Mouse (Mus musculus): ENCODE results near the gene Sae1. TPM values are rescaled to one million over a fixed set of nuclear protein-coding genes. Genes with fewer than 3 reads are reported as not detected.

The Sae1 gene
- polyA plus RNA-seq, 1 experiment = 169 TPM

DNA sequence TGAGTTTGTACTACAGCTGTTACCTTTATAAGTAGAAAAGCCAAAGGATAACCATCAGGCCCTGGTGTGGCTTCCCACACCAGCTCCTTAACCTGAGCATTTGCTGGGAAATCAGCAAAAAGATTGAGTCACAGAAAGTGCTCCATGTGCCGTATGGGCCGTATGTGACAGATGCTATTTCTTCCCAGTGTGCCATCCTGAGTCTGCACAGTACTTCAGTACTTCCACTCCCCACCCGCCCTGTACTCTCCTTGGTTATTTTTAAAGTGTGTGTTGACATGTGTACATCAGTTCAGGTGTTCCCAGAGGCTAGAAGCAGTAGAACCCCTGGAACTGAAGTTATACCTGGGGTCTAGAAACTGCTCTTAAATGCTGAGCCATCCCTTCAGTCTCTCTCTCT lies 19.4 kb upstream of the Sae1 start:
- TF ChIP-seq MYOD1 (IDR thresholded peaks at IDR 0.05; ENCODE audit: control insufficient read depth in 1 of 3, insufficient read length in 2 of 3, low read depth in 2 of 3) (no peak), TCF12 (IDR thresholded peaks at IDR 0.05; ENCODE audit: insufficient read depth, poor library complexity, severe bottlenecking) (no peak), E2F4 (IDR thresholded peaks at IDR 0.05; ENCODE audit: insufficient read depth) (no peak), POLR2AphosphoS2 (IDR thresholded peaks at IDR 0.05; ENCODE audit: insufficient read length, low read depth) (no peak), POLR2A (IDR thresholded peaks at IDR 0.05; ENCODE audit: insufficient read length, low read depth) (no peak), CEBPB (IDR thresholded peaks at IDR 0.05; ENCODE audit: insufficient read depth, poor library complexity, severe bottlenecking) (no peak), REST (IDR thresholded peaks at IDR 0.05; ENCODE audit: insufficient read depth, insufficient read length) (no peak), MYOG (IDR thresholded peaks at IDR 0.05; ENCODE audit: control insufficient read depth in 1 of 3, insufficient read depth in 1 of 3, insufficient read length in 2 of 3, low read depth in 2 of 3) (no peak), MAX (IDR thresholded peaks at IDR 0.05; ENCODE audit: low read depth) (no peak), TCF3 (IDR thresholded peaks at IDR 0.05; ENCODE audit: insufficient read length, low read depth) (no peak)
- Histone ChIP-seq H3K4me3 (no peak overlapping the region), H3K4me2 (ENCODE audit: low read depth) (no peak overlapping the region)

DNA sequence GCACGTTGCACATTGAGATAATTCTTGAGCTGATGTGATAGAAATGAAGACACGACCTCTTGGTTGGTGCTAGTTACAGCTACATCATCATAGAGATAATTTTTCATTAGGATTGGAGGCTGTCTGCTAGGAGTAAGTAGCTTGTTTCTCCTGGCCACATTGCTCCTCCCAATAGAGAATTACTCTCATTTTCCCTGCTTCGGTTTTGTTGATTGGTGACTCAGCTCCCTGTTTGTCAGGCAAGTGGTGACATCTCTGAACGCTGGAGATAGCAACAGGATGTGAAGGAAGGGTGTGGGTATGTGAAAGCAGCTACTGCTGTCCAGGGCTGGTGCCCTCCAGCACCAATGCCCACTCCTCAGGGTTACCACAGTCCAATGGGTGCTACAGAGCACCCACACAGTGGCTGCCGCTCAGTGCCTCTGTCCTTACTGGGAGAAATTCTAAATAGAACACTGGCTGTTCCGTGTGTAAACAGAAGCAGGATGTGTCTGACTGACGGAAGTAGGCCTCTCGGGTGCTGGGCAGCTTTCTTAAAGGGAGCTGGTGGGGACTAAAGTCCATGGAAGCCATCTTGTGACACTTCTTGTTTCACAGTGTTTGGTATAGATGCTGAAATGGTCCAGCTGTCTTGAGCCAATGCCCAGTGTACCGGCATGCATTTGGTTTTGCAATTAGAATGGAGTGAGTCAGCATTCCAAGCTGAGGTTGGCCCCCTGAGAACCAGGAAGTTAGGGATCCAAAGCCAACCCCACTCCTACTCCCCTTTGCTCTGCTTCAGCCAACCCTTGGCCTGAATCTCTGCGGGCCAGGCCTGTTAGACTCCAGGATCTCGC lies 18.1 kb upstream of the Sae1 start:
- Histone ChIP-seq H3K79me2 (ENCODE audit: control insufficient read depth, insufficient read depth) (peaks cover 63% of the 10 kb centered on the region), H3K27me3 (ENCODE audit: control insufficient read depth, insufficient read depth, insufficient read length) (no peaks in the 10 kb centered on the region), H3K4me3 (peak overlapping the region; percentile 98), H3ac (ENCODE audit: control insufficient read depth, insufficient read length) (no peak overlapping the region), H3K36me3 (ENCODE audit: control insufficient read depth, insufficient read depth) (no peaks in the 10 kb centered on the region), H3K4me2 (ENCODE audit: low read depth) (peak overlapping the region; percentile 87)
- TF ChIP-seq REST (IDR thresholded peaks at IDR 0.05; ENCODE audit: insufficient read depth, insufficient read length) (no peak), POLR2AphosphoS2 (IDR thresholded peaks at IDR 0.05; ENCODE audit: insufficient read length, low read depth) (peak; percentile 51), MYOD1 (IDR thresholded peaks at IDR 0.05; ENCODE audit: control insufficient read depth in 1 of 3, insufficient read length in 2 of 3, low read depth in 2 of 3) (peak in 2 of 3 experiments; percentile 40 to 73), SRF (IDR thresholded peaks at IDR 0.05; ENCODE audit: control insufficient read depth, insufficient read length, low read depth) (no peak), TCF12 (IDR thresholded peaks at IDR 0.05; ENCODE audit: insufficient read depth, poor library complexity, severe bottlenecking) (no peak), MYOG (IDR thresholded peaks at IDR 0.05; ENCODE audit: control insufficient read depth in 1 of 3, insufficient read depth in 1 of 3, insufficient read length in 2 of 3, low read depth in 2 of 3) (peak in 2 of 3 experiments; percentile 9 to 49), MAX (IDR thresholded peaks at IDR 0.05; ENCODE audit: low read depth) (no peak), E2F4 (IDR thresholded peaks at IDR 0.05; ENCODE audit: insufficient read depth) (no peak), POLR2A (IDR thresholded peaks at IDR 0.05; ENCODE audit: insufficient read length, low read depth) (peak; percentile 38), USF1 (IDR thresholded peaks at IDR 0.05; ENCODE audit: low read depth) (no peak), CEBPB (IDR thresholded peaks at IDR 0.05; ENCODE audit: insufficient read depth, poor library complexity, severe bottlenecking) (peak; percentile 75), TCF3 (IDR thresholded peaks at IDR 0.05; ENCODE audit: insufficient read length, low read depth) (no peak)

More for the DNA sequence above, 19.4 kb upstream of the Sae1 start:
- no peaks in the 10 kb centered on the region for H3K27me3 ChIP-seq (ENCODE audit: control insufficient read depth, insufficient read depth, insufficient read length)
- no peaks in the 10 kb centered on the region for H3K36me3 ChIP-seq (ENCODE audit: control insufficient read depth, insufficient read depth)
- H3ac ChIP-seq (ENCODE audit: control insufficient read depth, insufficient read length) = no peak overlapping the region
- H3K79me2 ChIP-seq (ENCODE audit: control insufficient read depth, insufficient read depth) = peaks cover 58% of the 10 kb centered on the region

DNA sequence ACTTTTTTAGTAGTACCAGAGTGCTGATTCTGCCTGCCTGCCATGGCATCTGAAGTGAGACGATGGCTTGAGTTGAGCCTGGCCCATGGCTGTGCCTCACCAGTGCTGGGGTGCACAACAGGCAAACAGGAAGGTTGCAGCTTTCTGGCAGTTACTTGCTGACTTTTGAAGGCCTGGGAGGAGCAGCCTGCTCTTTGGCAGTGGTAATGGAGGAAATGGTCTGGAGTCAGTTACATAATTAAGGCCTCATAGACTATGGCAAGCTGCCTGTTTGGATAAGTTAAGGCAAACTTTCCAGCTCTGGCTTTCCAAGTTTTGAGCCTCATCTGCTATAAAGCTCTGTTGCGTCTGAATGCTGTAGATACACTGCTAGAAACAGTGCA lies 17.5 kb upstream of the Sae1 start:
- Histone ChIP-seq H3ac (ENCODE audit: control insufficient read depth, insufficient read length) (no peak overlapping the region), H3K79me2 (ENCODE audit: control insufficient read depth, insufficient read depth) (peaks cover 63% of the 10 kb centered on the region), H3K36me3 (ENCODE audit: control insufficient read depth, insufficient read depth) (no peaks in the 10 kb centered on the region), H3K4me3 (peak overlapping the region; percentile 98), H3K27me3 (ENCODE audit: control insufficient read depth, insufficient read depth, insufficient read length) (no peaks in the 10 kb centered on the region), H3K4me2 (ENCODE audit: low read depth) (peak overlapping the region; percentile 87)
- TF ChIP-seq CEBPB (IDR thresholded peaks at IDR 0.05; ENCODE audit: insufficient read depth, poor library complexity, severe bottlenecking) (no peak), REST (IDR thresholded peaks at IDR 0.05; ENCODE audit: insufficient read depth, insufficient read length) (no peak), USF1 (IDR thresholded peaks at IDR 0.05; ENCODE audit: low read depth) (no peak), POLR2AphosphoS2 (IDR thresholded peaks at IDR 0.05; ENCODE audit: insufficient read length, low read depth) (peak; percentile 23), POLR2A (IDR thresholded peaks at IDR 0.05; ENCODE audit: insufficient read length, low read depth) (peak; percentile 25), SRF (IDR thresholded peaks at IDR 0.05; ENCODE audit: control insufficient read depth, insufficient read length, low read depth) (no peak), MAX (IDR thresholded peaks at IDR 0.05; ENCODE audit: low read depth) (no peak), MYOD1 (IDR thresholded peaks at IDR 0.05; ENCODE audit: control insufficient read depth in 1 of 3, insufficient read length in 2 of 3, low read depth in 2 of 3) (no peak)

DNA sequence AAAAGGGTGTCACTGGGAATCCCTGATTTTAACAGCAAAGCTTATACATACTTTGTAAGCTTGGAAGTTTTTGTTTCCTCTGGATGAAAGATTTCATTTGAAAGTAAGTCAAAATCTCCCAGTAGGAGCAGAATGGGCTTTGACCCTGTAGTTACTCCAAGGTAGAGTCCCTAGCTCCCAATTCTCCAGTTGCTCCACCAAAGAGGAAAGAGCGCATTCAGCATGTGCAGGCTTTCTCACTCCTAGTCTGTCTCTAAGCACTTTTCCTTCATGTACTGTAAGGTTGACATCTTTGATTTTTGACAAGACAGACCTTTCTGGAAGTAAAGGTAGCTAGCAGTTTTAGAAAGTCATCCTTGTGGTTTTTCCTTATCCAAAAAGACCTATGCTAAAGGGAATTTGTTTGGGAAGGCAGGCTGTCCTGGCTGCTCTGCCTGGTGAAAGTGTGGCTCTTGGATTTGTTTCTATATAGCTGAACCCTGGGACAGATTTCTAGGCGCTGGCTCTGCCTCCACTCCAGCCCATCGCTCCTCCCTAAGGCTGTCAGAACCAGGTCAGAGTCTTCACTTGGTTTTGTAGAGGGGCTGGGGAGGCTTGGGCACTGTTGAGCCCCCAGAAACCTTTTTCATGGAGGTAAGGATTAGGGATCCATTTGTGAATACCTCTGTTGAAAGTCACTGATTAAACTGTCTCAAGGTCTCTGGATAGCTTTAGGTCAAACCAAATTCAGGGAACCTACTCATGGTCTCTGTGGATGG lies 16.9 kb upstream of the Sae1 start:
- peaks cover 60% of the 10 kb centered on the region for H3K79me2 ChIP-seq (ENCODE audit: control insufficient read depth, insufficient read depth)
- TF ChIP-seq POLR2A (IDR thresholded peaks at IDR 0.05; ENCODE audit: insufficient read length, low read depth) (no peak), CEBPB (IDR thresholded peaks at IDR 0.05; ENCODE audit: insufficient read depth, poor library complexity, severe bottlenecking) (no peak), MYOG (IDR thresholded peaks at IDR 0.05; ENCODE audit: control insufficient read depth in 1 of 3, insufficient read depth in 1 of 3, insufficient read length in 2 of 3, low read depth in 2 of 3) (no peak), TCF3 (IDR thresholded peaks at IDR 0.05; ENCODE audit: insufficient read length, low read depth) (no peak), SRF (IDR thresholded peaks at IDR 0.05; ENCODE audit: control insufficient read depth, insufficient read length, low read depth) (no peak)
- peak overlapping the region; percentile 87 for H3K4me2 ChIP-seq (ENCODE audit: low read depth)
- H3ac ChIP-seq (ENCODE audit: control insufficient read depth, insufficient read length) = no peak overlapping the region
- no peaks in the 10 kb centered on the region for H3K36me3 ChIP-seq (ENCODE audit: control insufficient read depth, insufficient read depth)
- peak overlapping the region; percentile 98 for H3K4me3 ChIP-seq
- no peaks in the 10 kb centered on the region for H3K27me3 ChIP-seq (ENCODE audit: control insufficient read depth, insufficient read depth, insufficient read length)
